Comparison of ENCODE assay signal across 10 mouse cellular contexts in genomic region chr12:109412071-109412440, GRCm38 (mm10). TPM values are rescaled to one million over a fixed set of nuclear protein-coding genes. Genes with fewer than 3 reads are reported as not detected.
DNase-seq lines count a peak whose midpoint lies in the region; ATAC-seq lines count a peak whose summit lies in the region.
"Had no signal": no experiment of that assay in that cellular context is flagged by ENCODE, and none has a peak within 500 bp of the region (broad histone marks: within the 10 kb centered on the region; RNA-seq: fewer than 3 reads in every experiment).

No protein-coding gene starts in this region.

- no peak overlapping the region for H3K9ac ChIP-seq in hindbrain, embryonic 11.5 days (ENCODE audit: low read depth, low read length)
- H3K9ac ChIP-seq in hindbrain, embryonic 16.5 days (ENCODE audit: low read depth, low read length): no peak overlapping the region
- H3K9ac ChIP-seq in neural tube, embryonic 11.5 days (ENCODE audit: low read length): no peak overlapping the region; the same call in 1 of the 2 replicates

- H3K27ac ChIP-seq in hindbrain, embryonic 11.5 days (ENCODE audit: low read depth, low read length): peak overlapping the region; percentile 42; the same call in 1 of the 2 replicates
- H3K27ac ChIP-seq in hindbrain, embryonic 16.5 days (ENCODE audit: low read depth, low read length): no peak overlapping the region
- peak overlapping the region; percentile 40 for H3K27ac ChIP-seq in neural tube, embryonic 11.5 days (ENCODE audit: low read depth, low read length)
- H3K27ac ChIP-seq in limb, embryonic 10.5 days: peak overlapping the region; percentile 91

- no peak overlapping the region for H3K4me3 ChIP-seq in hindbrain, embryonic 11.5 days (ENCODE audit: low read depth, low read length)
- no peak overlapping the region for H3K4me3 ChIP-seq in hindbrain, embryonic 16.5 days (ENCODE audit: low read length)
- H3K4me3 ChIP-seq in neural tube, embryonic 11.5 days (ENCODE audit: low read depth, low read length): no peak overlapping the region
- H3K4me3 ChIP-seq in limb, embryonic 10.5 days: no peak overlapping the region
- H3K4me3 ChIP-seq: erythroblast, embryonic 14.5 days had no signal

- H3K27me3 ChIP-seq in hindbrain, embryonic 11.5 days (ENCODE audit: control insufficient read depth, insufficient read depth, low read length): no peaks in the 10 kb centered on the region
- no peaks in the 10 kb centered on the region for H3K27me3 ChIP-seq in hindbrain, embryonic 16.5 days (replicated peaks; ENCODE audit: control insufficient read depth, insufficient read depth, low read length)
- no peaks in the 10 kb centered on the region for H3K27me3 ChIP-seq in neural tube, embryonic 11.5 days (ENCODE audit: control insufficient read depth, insufficient read depth, low read length)
- H3K27me3 ChIP-seq in limb, embryonic 10.5 days (ENCODE audit: low read depth, poor library complexity, severe bottlenecking): no peaks in the 10 kb centered on the region

- no peaks in the 10 kb centered on the region for H3K9me3 ChIP-seq in hindbrain, embryonic 11.5 days (ENCODE audit: control insufficient read depth, low read length)
- no peaks in the 10 kb centered on the region for H3K9me3 ChIP-seq in hindbrain, embryonic 16.5 days (ENCODE audit: control insufficient read depth, low read length)
- no peaks in the 10 kb centered on the region for H3K9me3 ChIP-seq in neural tube, embryonic 11.5 days (ENCODE audit: control insufficient read depth, low read length)
- H3K9me3 ChIP-seq in limb, embryonic 10.5 days (replicated peaks): no peaks in the 10 kb centered on the region

- DNase-seq in hindbrain, embryonic 11.5 days (ENCODE audit: low spot score): no peak
- DNase-seq in neural tube, embryonic 11.5 days (ENCODE audit: low spot score): no peak
- DNase-seq in neural tube, embryonic 10.5 days (ENCODE audit: extremely low spot score, low spot score): no peak
- DNase-seq in limb, embryonic 10.5 days (ENCODE audit: low spot score): no peak
- DNase-seq in MN1 (ENCODE audit: low spot score): no peak
- no peak for DNase-seq in testis, postnatal 14 days (ENCODE audit: low spot score)
- no peak for DNase-seq in ovary, postnatal 36 days (ENCODE audit: low spot score)

- ATAC-seq in hindbrain, embryonic 11.5 days (ENCODE audit: low FRiP score): no peak
- ATAC-seq in hindbrain, embryonic 16.5 days: no peak
- ATAC-seq in neural tube, embryonic 11.5 days (ENCODE audit: insufficient read depth, low FRiP score, low TSS enrichment): no peak
- ATAC-seq: activated CD4-positive, CD25-positive, alpha-beta regulatory T cell, adult 4 months had no signal

- 74% methylated on average over 8 of the region's 8 CpGs for WGBS in hindbrain, embryonic 11.5 days
- 80% methylated on average over 8 of the region's 8 CpGs for WGBS in hindbrain, embryonic 16.5 days
- WGBS in neural tube, embryonic 11.5 days: 75% methylated on average over 8 of the region's 8 CpGs
- WGBS in limb, embryonic 10.5 days: 72% methylated on average over 8 of the region's 8 CpGs

- H3K4me2 ChIP-seq in hindbrain, embryonic 11.5 days (replicated peaks; ENCODE audit: low read depth, low read length): no peak overlapping the region
- H3K4me2 ChIP-seq in hindbrain, embryonic 16.5 days (ENCODE audit: low read length): no peak overlapping the region
- H3K4me2 ChIP-seq in neural tube, embryonic 11.5 days (ENCODE audit: low read depth): no peak overlapping the region

- H3K4me1 ChIP-seq in hindbrain, embryonic 11.5 days (replicated peaks; ENCODE audit: control insufficient read depth, insufficient read depth, low read length): peaks cover 4% of the 10 kb centered on the region; the same call in 1 of the 2 replicates
- H3K4me1 ChIP-seq in hindbrain, embryonic 16.5 days (ENCODE audit: control insufficient read depth, insufficient read depth, low read depth, low read length): peaks cover 17% of the 10 kb centered on the region
- H3K4me1 ChIP-seq in neural tube, embryonic 11.5 days (ENCODE audit: control insufficient read depth, insufficient read depth, low read length): peaks cover 24% of the 10 kb centered on the region
- peaks cover 83% of the 10 kb centered on the region for H3K4me1 ChIP-seq in limb, embryonic 10.5 days

- no peaks in the 10 kb centered on the region for H3K36me3 ChIP-seq in hindbrain, embryonic 11.5 days (ENCODE audit: control insufficient read depth, insufficient read depth, low read length)
- H3K36me3 ChIP-seq in hindbrain, embryonic 16.5 days (ENCODE audit: control insufficient read depth, insufficient read depth, low read length): no peaks in the 10 kb centered on the region
- H3K36me3 ChIP-seq in neural tube, embryonic 11.5 days (ENCODE audit: control insufficient read depth, insufficient read depth, low read length): no peaks in the 10 kb centered on the region
- no peaks in the 10 kb centered on the region for H3K36me3 ChIP-seq in limb, embryonic 10.5 days

RNA-seq across cellular contexts. Expression of gene Dlk1, which starts 40.6 kb away (rescaled TPM):
- 77.7 and 84.4 TPM in 2 replicates for polyA plus RNA-seq in hindbrain, embryonic 11.5 days (2014; fragmentation: Nextera tagmentation; extraction: Ambion mirVana)
- polyA plus RNA-seq in hindbrain, embryonic 16.5 days (2015; fragmentation: Nextera tagmentation; extraction: Ambion mirVana): 57.7 and 84.8 TPM in 2 replicates
- 112 and 120 TPM in 2 replicates for polyA plus RNA-seq in neural tube, embryonic 11.5 days (2014; fragmentation: Nextera tagmentation; extraction: Ambion mirVana)
- polyA plus RNA-seq in limb, embryonic 10.5 days (2016; fragmentation: Nextera tagmentation; extraction: Ambion mirVana): 106 and 159 TPM in 2 replicates
- polyA plus RNA-seq: activated CD4-positive, CD25-positive, alpha-beta regulatory T cell, adult 4 months had no signal
